Mouse (Mus musculus): ENCODE measurements around the gene Eif2b4.

DNA sequence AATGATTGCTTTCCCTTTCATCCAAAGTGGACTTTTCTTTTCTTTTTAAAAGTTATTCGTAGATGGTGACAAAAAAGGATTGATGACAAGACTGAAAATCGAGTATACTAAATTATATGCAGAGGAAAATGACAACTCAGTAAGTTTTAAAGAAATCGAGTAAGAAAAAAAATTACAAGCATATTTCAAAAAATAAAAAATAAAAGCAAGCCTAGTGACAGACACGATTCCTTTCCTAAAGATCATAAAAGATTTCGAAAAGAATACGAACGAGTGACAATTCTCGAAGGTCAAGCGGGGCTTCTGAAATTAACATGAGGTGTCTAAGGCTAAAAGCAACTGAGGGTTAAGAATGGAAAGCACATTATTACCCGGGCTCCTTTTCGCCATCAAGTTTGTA, 26.2 kb upstream of the Eif2b4 start:
- TF ChIP-seq USF1 (IDR thresholded peaks at IDR 0.05; ENCODE audit: low read depth) (no peak), POLR2A (IDR thresholded peaks at IDR 0.05; ENCODE audit: insufficient read length, low read depth) (no peak), MYOD1 (IDR thresholded peaks at IDR 0.05; ENCODE audit: control insufficient read depth in 1 of 3, insufficient read length in 2 of 3, low read depth in 2 of 3) (no peak), POLR2AphosphoS2 (IDR thresholded peaks at IDR 0.05; ENCODE audit: insufficient read length, low read depth) (no peak), TCF12 (IDR thresholded peaks at IDR 0.05; ENCODE audit: insufficient read depth, poor library complexity, severe bottlenecking) (no peak), MYOG (IDR thresholded peaks at IDR 0.05; ENCODE audit: control insufficient read depth in 1 of 3, insufficient read depth in 1 of 3, insufficient read length in 2 of 3, low read depth in 2 of 3) (no peak), SRF (IDR thresholded peaks at IDR 0.05; ENCODE audit: control insufficient read depth, insufficient read length, low read depth) (no peak)

Data from myocyte (in vitro differentiated cells).